Mouse (Mus musculus): ENCODE measurements around the gene Asb16. TPM values are rescaled to one million over a fixed set of nuclear protein-coding genes. Genes with fewer than 3 reads are reported as not detected.
A peak's percentile ranks its signal among the peaks of the same experiment; 100 is the strongest.

Asb16 gene
- polyA plus RNA-seq, 1 experiment from 2014 or later, result 0.22 TPM

DNA sequence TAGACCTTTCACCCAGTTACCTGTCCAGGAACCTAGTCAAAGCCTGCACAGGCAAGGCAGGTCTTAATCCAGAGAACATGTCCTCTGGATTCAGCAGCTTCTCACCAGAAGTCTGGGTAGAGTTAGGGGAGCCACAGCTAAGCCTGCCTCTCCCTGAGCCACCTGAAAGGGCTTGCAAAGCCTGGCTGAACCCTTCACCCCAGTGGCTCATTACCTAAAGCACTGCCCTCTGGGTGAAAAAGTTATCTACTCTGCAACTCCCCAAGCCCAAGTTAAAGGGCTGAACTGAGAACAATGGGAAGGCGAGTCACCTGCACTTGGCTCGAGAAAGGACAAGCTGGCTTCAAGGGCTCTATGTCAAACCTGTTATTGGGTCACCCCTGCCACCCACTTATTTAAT is 35.6 kb downstream of the Asb16 start:
- H3K36me3 ChIP-seq, result peaks cover 32% of the 10 kb centered on the region
- H3K27ac ChIP-seq, result no peak overlapping the region
- 60% methylated on average over 2 of the region's 2 CpGs for WGBS
- H3K4me1 ChIP-seq, result peaks cover 5% of the 10 kb centered on the region
- H3K9me3 ChIP-seq, result no peaks in the 10 kb centered on the region
- no peak for ATAC-seq (ENCODE audit: low FRiP score, low read depth)
- no peak overlapping the region for H3K4me3 ChIP-seq
- H3K4me2 ChIP-seq (replicated peaks), result no peak overlapping the region
- H3K9ac ChIP-seq, result no peak overlapping the region
- no peaks in the 10 kb centered on the region for H3K27me3 ChIP-seq

DNA sequence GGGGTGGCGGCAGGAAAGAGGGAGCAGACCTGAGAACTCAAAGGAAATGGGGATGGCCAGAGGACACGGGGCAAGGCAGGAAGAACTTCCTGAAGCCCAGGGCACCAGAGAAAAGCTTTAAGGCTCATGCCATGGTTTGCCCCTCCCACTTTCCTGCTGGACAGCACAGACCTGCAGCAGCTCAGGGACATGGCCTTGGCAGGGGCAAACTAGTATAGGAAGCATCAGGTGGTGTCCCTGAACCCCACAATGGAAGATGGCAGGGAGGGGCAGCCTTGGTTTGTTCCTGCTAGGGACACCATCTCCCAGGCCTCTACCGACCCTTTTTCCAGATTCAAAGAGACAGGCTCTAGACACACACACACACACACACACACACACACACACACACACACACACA is 36.8 kb downstream of the Asb16 start:
- no peak overlapping the region for H3K27ac ChIP-seq
- peaks cover 41% of the 10 kb centered on the region for H3K36me3 ChIP-seq
- no peak for ATAC-seq (ENCODE audit: low FRiP score, low read depth)
- no peaks in the 10 kb centered on the region for H3K9me3 ChIP-seq
- peaks cover 17% of the 10 kb centered on the region for H3K4me1 ChIP-seq
- H3K27me3 ChIP-seq, result no peaks in the 10 kb centered on the region
- no peak overlapping the region for H3K4me3 ChIP-seq
- H3K4me2 ChIP-seq (replicated peaks), result no peak overlapping the region
- WGBS, result 61% methylated on average over 3 of the region's 3 CpGs
- H3K9ac ChIP-seq, result no peak overlapping the region

DNA sequence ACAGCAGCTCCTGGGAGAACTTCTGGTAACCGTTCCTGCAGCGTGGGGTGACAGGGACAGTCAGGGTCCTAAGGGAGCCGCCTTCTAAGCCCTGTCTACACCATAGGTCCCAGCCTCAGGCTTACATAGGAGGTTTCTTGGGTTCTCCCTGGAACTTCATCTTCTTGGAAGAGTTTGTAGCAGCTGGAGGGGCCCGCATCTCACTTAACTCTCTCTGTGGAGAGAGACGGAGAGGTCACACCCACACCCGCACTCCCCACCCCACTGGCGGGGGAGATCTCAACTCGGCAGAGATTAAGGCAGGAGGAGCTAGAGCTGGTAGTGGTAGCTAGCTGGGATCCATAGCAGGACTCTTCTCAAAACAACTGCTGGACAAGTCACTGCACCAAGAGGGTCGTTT is 39.6 kb downstream of the Asb16 start:
- ATAC-seq (ENCODE audit: low FRiP score, low read depth), result no peak
- Histone ChIP-seq H3K4me1 (peaks cover 27% of the 10 kb centered on the region), H3K4me3 (no peak overlapping the region), H3K9ac (no peak overlapping the region), H3K36me3 (peaks cover 65% of the 10 kb centered on the region), H3K4me2 (replicated peaks) (no peak overlapping the region), H3K27me3 (no peaks in the 10 kb centered on the region), H3K9me3 (no peaks in the 10 kb centered on the region), H3K27ac (no peak overlapping the region)
- WGBS, result 84% methylated on average over 9 of the region's 9 CpGs

DNA sequence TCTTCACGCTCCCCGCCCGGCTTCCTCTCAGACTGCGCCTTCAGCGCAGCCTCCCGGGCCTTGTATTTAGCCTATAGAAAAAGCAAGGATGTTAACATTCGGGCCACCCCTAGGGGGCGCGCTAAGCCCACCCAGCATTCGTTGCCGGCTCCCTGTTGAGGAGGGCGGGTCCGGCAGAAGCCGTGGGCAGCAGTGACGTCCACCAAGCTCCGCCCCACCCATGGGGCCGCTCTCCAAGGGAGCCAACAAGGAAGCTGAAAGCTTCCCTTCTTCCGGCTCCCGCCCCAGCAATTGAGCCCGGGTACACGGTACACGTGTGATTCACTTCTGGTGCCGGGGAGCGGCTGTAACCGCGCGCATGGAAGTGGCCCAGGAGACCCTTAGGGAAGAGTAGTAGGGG is 40.4 kb downstream of the Asb16 start:
- Histone ChIP-seq H3K9ac (peak overlapping the region; percentile 59), H3K36me3 (peaks cover 74% of the 10 kb centered on the region), H3K4me2 (replicated peaks) (peak overlapping the region; percentile 71), H3K4me1 (peaks cover 27% of the 10 kb centered on the region), H3K4me3 (peak overlapping the region; percentile 42), H3K27me3 (no peaks in the 10 kb centered on the region), H3K27ac (peak overlapping the region; percentile 53), H3K9me3 (no peaks in the 10 kb centered on the region)
- WGBS, result 2% methylated on average over 27 of the region's 27 CpGs
- peak; percentile 90 for ATAC-seq (ENCODE audit: low FRiP score, low read depth)

DNA sequence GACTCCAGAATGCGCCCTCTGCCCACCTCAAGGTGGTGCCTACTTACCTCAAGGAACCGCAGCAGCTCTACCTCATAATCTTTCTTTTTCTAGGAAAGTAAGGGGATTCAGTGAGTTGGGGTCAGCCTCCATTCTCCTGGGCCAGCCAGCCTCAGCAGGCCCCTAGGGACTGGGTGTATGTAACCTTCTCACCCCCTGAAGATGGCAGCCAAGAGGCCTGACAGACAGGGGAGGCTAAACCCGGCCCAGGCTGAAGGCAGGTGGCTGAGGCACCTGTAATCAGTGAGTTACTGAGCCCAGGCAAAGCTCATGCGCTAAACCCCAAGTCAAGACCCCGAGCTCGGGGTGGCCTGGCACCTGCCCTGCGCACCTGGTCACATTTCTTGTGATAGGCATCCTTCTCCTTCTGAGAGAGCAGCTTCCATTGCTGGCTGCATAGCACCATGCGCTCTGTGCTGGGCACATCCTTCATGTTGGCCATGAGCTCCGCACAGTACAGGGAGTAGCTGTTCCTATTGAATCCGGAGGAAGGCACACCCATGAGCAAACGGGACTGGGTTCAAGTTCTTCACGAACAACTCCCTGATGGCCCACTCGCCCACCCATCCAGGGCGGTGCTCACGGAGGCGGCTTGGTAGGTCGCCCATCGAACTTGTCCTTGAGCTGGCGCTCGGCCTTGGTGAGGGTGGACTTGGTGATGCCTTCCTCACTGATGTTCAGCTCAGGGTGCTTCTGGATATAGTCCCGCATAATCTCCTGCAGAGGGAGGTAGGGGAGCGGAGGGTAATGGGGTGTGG is 41.5 kb downstream of the Asb16 start:
- WGBS, result 85% methylated on average over 22 of the region's 22 CpGs
- Histone ChIP-seq H3K4me3 (peak overlapping the region; percentile 42), H3K4me2 (replicated peaks) (peak overlapping the region; percentile 71), H3K4me1 (peaks cover 30% of the 10 kb centered on the region), H3K9me3 (no peaks in the 10 kb centered on the region), H3K27ac (0 out of 2 replicates have a peak overlapping the region, but pooled peaks have one; percentile 53), H3K9ac (peak overlapping the region; percentile 59; the same call in 1 of the 2 replicates), H3K36me3 (peaks cover 84% of the 10 kb centered on the region), H3K27me3 (no peaks in the 10 kb centered on the region)
- no peak for ATAC-seq (ENCODE audit: low FRiP score, low read depth)

DNA sequence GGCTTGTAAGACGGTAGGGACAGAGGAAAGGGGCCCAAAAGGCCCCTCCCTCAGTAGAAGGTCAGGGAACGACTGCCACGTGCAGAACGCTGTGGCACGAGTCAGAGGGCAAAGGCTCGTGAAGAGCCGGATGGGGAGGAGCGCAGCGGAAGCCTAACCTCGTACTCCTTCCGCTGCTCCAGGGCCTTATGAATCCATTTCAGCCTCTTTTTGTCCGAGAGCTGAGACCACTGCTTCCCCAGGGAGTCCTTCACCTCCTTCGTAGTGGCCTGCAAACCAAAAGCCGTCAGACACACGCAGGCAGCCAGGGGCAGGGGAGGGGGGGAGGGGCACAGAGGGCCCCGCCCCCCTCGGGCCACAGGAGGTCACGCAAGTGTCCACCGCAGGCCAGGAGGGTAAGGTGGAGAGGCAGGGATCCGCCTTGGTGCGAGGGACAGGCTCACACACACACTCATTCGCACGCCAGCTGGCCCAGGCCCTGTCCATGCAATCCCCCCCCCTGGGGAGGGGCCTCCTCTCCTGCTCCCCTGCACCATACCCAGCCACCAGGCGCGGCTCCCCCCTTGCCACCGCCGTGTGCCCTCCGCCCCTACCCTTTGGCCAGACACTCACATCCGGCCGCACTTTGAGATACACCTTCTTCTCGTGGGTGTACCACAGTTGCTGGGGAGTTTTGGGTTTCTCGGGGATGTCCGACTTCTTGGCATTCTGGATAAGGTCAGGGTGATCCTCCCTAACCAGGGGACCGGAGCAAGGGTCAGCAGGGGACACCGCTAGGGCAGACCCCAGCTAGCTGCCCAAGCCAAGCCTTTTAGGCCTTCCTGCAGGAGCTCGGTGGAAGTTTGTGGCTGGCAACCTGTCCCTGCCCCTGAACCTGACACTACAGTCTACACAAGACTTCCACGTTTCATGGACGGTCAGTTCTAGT is 42.5 kb downstream of the Asb16 start:
- no peak overlapping the region for H3K27ac ChIP-seq
- H3K9ac ChIP-seq, result peak overlapping the region; percentile 35; the same call in 1 of the 2 replicates
- H3K4me1 ChIP-seq, result peaks cover 40% of the 10 kb centered on the region
- H3K36me3 ChIP-seq, result peaks cover 87% of the 10 kb centered on the region
- H3K4me3 ChIP-seq, result no peak overlapping the region
- no peaks in the 10 kb centered on the region for H3K9me3 ChIP-seq
- 44% methylated on average over 38 of the region's 38 CpGs for WGBS
- H3K4me2 ChIP-seq (replicated peaks), result no peak overlapping the region; the same call in 1 of the 2 replicates
- no peak for ATAC-seq (ENCODE audit: low FRiP score, low read depth)
- no peaks in the 10 kb centered on the region for H3K27me3 ChIP-seq

DNA sequence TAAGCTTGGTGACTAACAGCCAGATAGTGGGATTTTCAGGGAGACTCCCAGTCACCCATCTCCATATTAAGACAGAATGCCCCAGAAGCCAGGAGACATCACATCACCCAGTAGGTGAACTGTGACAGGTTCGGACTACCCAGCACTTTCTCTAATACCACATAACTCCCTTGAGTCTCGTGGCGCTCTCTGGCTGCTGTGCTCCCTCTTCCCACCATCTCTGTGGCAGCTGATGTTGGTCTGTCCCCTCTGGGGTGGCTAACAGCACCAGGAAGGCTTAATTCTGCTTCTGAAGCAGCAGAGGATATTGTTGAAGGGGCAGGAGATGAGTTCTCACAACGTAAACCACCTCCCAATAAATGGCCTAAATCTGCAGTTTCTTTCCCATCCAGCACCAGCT is 43.4 kb downstream of the Asb16 start:
- no peak overlapping the region for H3K27ac ChIP-seq
- H3K27me3 ChIP-seq, result no peaks in the 10 kb centered on the region
- H3K9ac ChIP-seq, result no peak overlapping the region
- no peak overlapping the region for H3K4me2 ChIP-seq (replicated peaks)
- no peaks in the 10 kb centered on the region for H3K9me3 ChIP-seq
- peaks cover 77% of the 10 kb centered on the region for H3K36me3 ChIP-seq
- no peak for ATAC-seq (ENCODE audit: low FRiP score, low read depth)
- WGBS, result 83% methylated on average over 4 of the region's 4 CpGs
- H3K4me3 ChIP-seq, result no peak overlapping the region
- H3K4me1 ChIP-seq, result peaks cover 44% of the 10 kb centered on the region

DNA sequence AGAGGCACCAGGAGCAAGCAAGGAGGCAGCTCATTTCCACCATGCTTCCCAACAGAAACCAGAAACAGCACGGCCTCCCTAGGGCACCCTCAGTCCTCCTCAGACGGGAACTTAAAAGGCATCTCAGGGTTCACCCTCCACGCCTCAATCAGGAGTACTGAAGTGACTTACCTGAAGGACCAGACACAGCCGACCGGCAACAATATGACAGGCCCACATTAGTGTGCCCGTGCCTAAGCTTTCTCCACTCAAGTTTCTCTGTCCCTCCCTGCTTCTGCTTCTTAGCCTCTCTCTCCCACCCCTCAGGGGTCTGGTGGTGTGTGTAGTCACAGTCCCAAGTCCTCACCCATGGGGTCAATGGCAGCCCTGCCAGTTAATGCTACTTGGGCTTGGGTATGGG is 44.0 kb downstream of the Asb16 start:
- Histone ChIP-seq H3K27ac (no peak overlapping the region), H3K36me3 (peaks cover 71% of the 10 kb centered on the region), H3K9ac (no peak overlapping the region), H3K9me3 (no peaks in the 10 kb centered on the region), H3K4me2 (replicated peaks) (no peak overlapping the region), H3K27me3 (no peaks in the 10 kb centered on the region), H3K4me1 (peaks cover 44% of the 10 kb centered on the region), H3K4me3 (no peak overlapping the region)
- no peak for ATAC-seq (ENCODE audit: low FRiP score, low read depth)
- WGBS, result 81% methylated on average over 6 of the region's 6 CpGs

DNA sequence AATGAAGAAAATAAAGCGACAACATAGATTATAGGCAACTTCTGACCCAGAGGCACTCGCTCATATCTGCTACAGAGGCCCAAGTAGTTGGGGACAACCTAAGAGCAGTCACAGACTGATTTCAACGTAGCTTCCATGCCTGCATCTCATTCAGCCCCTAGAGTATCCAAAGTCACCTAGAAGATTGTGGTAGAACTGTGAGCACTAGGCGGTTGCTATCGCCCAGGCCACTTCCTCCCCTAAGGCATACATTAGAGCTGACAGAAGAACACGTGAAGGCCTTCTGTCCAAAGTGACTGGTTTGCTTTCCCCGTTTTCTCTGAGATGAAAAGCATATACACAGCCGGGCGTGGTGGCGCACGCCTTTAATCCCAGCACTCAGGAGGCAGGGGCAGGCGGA is 45.8 kb downstream of the Asb16 start:
- peaks cover 59% of the 10 kb centered on the region for H3K36me3 ChIP-seq
- H3K9me3 ChIP-seq, result no peaks in the 10 kb centered on the region
- no peaks in the 10 kb centered on the region for H3K27me3 ChIP-seq
- H3K4me3 ChIP-seq, result no peak overlapping the region
- H3K4me1 ChIP-seq, result peaks cover 37% of the 10 kb centered on the region
- H3K9ac ChIP-seq, result no peak overlapping the region
- no peak for ATAC-seq (ENCODE audit: low FRiP score, low read depth)
- 89% methylated on average over 12 of the region's 12 CpGs for WGBS
- no peak overlapping the region for H3K27ac ChIP-seq
- no peak overlapping the region for H3K4me2 ChIP-seq (replicated peaks)

DNA sequence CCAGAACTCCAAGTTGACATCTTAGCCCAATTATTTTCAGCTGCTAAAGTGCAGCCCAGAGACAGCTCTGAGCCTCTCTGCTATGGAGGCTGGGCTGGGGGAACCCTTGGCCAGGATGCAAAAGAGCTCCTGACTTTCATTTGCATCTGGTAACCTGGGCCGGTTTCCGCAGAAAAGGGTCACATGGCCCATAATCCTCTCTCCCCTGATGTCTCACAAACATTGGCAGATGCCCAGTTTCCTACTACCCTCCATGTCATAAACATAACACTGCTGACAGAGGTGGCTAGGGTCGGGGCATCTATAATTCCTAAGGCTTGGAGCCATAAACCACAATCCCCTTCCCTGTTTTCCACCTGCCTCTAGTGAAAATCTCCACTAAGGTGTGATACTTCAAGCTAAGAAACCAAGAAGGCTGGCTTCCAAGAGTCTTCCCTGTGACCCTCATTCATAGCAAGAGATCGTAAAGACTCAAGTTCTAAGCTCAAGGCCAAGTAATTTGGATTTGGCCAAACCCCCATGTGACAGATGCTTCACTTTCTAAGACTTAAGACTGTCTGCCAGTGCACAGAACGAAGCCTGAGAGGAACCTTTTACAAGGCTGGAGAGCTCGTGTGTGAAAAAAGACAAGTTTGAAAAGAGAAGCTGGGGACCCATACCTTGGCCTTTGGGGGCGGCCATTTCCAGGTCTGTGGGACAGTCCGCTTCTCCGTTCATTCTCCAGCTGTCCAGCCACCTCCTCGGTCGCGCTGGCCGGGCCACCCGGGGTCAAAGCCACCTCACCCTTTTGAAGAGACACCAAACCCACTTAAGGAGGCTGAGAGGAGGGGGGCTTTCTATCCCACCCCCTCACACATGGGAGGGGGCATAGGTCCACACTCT is 47.4 kb downstream of the Asb16 start:
- Histone ChIP-seq H3K9ac (peak overlapping the region; percentile 100), H3K9me3 (no peaks in the 10 kb centered on the region), H3K27ac (peak overlapping the region; percentile 99), H3K36me3 (peaks cover 44% of the 10 kb centered on the region), H3K4me2 (replicated peaks) (peak overlapping the region; percentile 75), H3K4me1 (peaks cover 29% of the 10 kb centered on the region), H3K4me3 (peak overlapping the region; percentile 100), H3K27me3 (no peaks in the 10 kb centered on the region)
- 6% methylated on average over 14 of the region's 14 CpGs for WGBS
- ATAC-seq (ENCODE audit: low FRiP score, low read depth), result no peak

DNA sequence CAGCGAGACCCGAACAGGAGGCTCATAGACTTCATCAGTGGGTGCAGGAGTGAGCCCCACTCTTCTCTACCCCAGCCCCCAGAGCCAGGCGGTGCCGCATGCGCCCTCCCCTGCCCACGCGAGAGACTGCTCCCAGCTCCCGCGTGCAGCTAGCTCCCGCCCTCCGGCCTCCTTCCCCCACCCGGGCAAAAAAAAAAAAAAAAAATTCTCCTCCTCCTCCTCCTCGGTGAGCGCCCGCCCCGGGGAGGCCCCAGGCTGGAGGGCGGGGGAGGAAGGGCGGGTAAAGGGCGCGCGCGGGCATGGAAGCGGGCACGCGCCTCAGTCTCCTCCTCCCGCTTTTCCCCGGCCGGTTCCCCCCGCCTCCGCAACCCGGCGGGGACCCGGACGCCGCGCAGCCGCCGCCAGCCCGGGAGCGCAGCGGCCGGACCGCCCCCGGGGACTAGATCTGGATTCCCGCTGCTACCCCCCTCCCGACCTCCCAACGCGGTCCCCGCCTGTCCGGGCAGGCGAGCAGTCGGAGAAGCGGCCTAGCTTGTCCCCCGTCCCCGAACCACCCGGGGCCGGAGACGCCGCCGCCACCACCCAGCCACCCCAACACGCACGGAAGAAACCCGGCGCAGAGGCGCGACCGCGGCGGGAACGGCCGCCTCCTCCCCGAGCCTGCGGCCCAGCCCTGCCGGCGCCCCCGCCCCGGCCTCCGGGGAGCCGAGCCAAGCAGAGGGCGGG is 48.2 kb downstream of the Asb16 start:
- Histone ChIP-seq H3K4me1 (peaks cover 29% of the 10 kb centered on the region), H3K36me3 (peaks cover 40% of the 10 kb centered on the region), H3K4me2 (replicated peaks) (peak overlapping the region; percentile 75), H3K4me3 (peak overlapping the region; percentile 100), H3K9me3 (no peaks in the 10 kb centered on the region), H3K27ac (peak overlapping the region; percentile 99), H3K27me3 (no peaks in the 10 kb centered on the region), H3K9ac (peak overlapping the region; percentile 100)
- ATAC-seq (ENCODE audit: low FRiP score, low read depth), result peak; percentile 38; the same call in 1 of the 2 replicates
- WGBS, result under 1% methylated on average over 57 of the region's 80 CpGs
